In genomic region chr7:122665311-122666049, GRCm38 (mm10) we compare ENCODE assay signal across 21 mouse cellular contexts. TPM values are rescaled to one million over a fixed set of nuclear protein-coding genes. Genes with fewer than 3 reads are reported as not detected.
"Had no signal": no experiment of that assay in that cellular context is flagged by ENCODE, and none has a peak within 500 bp of the region (broad histone marks: within the 10 kb centered on the region; RNA-seq: fewer than 3 reads in every experiment).

No protein-coding gene starts in this region.

- H3K9ac ChIP-seq: intestine, embryonic 15.5 days; kidney, embryonic 15.5 days; liver, embryonic 12.5 days; liver, embryonic 15.5 days; neural tube, embryonic 13.5 days; stomach, embryonic 15.5 days had no signal

- H3K4me2 ChIP-seq: intestine, embryonic 15.5 days; kidney, embryonic 15.5 days; liver, embryonic 12.5 days; liver, embryonic 15.5 days; midbrain, embryonic 11.5 days; neural tube, embryonic 13.5 days; stomach, embryonic 15.5 days had no signal

- H3K27ac ChIP-seq: intestine, embryonic 15.5 days; kidney, embryonic 15.5 days; left cerebral cortex, adult 2 months; liver, embryonic 12.5 days; liver, embryonic 15.5 days; neural tube, embryonic 13.5 days; stomach, embryonic 15.5 days had no signal

- H3K4me3 ChIP-seq: intestine, embryonic 15.5 days; kidney, embryonic 15.5 days; left cerebral cortex, adult 2 months; liver, embryonic 12.5 days; liver, embryonic 15.5 days; neural tube, embryonic 13.5 days; stomach, embryonic 15.5 days had no signal

- H3K4me1 ChIP-seq: intestine, embryonic 15.5 days; liver, embryonic 12.5 days; liver, embryonic 15.5 days; stomach, embryonic 15.5 days had no signal

- H3K9me3 ChIP-seq: intestine, embryonic 15.5 days; kidney, embryonic 15.5 days; liver, embryonic 12.5 days; liver, embryonic 15.5 days; neural tube, embryonic 13.5 days; stomach, embryonic 15.5 days had no signal

- DNase-seq: kidney, adult 11 months; kidney, adult 8-10 months; kidney, postnatal 10 days; kidney, postnatal 36 days; layer of hippocampus, postnatal 36 days; lung, adult 18-20 months; midbrain, embryonic 14.5 days; retina, postnatal 1 day; right cerebral cortex, postnatal 25 days; spleen, adult 18-20 months; thymus, postnatal 25 days had no signal

- ATAC-seq: intestine, embryonic 15.5 days; liver, embryonic 12.5 days had no signal

- H3K36me3 ChIP-seq: intestine, embryonic 15.5 days; kidney, embryonic 15.5 days; liver, embryonic 12.5 days; liver, embryonic 15.5 days; neural tube, embryonic 13.5 days; stomach, embryonic 15.5 days had no signal

- H3K27me3 ChIP-seq: intestine, embryonic 15.5 days; liver, embryonic 12.5 days; liver, embryonic 15.5 days had no signal

RNA-seq across cellular contexts. Expression of gene Cacng3, which starts 4.8 kb away (rescaled TPM):
- polyA plus RNA-seq: limb, embryonic 11.5 days; liver, embryonic 12.5 days; thymus, postnatal 0 days had no signal
